Mouse (Mus musculus) hindbrain, postnatal 0 days (tissue): ENCODE data around the gene Plpp2. TPM values are rescaled to one million over a fixed set of nuclear protein-coding genes. Genes with fewer than 3 reads are reported as not detected.

Experiments
- ATAC-seq: fragments of 200-750 bp; cut with Nextera tagmentation; 2 replicates; pipeline ENCODE4 v1.8.0; 2017; ENCODE audit warnings: mild to moderate bottlenecking, moderate TSS enrichment, moderate library complexity
- DNase-seq: peaks from one replicate; pipeline ENCODE4 v3.0.0-alpha.2; 2015; ENCODE audit warnings: low spot score
- H3K27ac ChIP-seq: fragments of 300-500 bp; sonication (generic); 2 replicates; pipeline ENCODE4 v1.5.1; 2014; ENCODE audit warnings: mild to moderate bottlenecking
- H3K27me3 ChIP-seq: fragments of 300-500 bp; sonication (generic); 2 replicates; pipeline ENCODE4 v1.6.1; 2014; ENCODE audit warnings: low read length, mixed read lengths; ENCODE audit not compliant: insufficient read depth
- H3K36me3 ChIP-seq: fragments of 300-500 bp; sonication (generic); 2 replicates; pipeline ENCODE4 v1.6.1; 2014; ENCODE audit warnings: low read length, mixed read lengths; ENCODE audit not compliant: insufficient read depth
- H3K4me1 ChIP-seq: fragments of 300-500 bp; sonication (generic); 2 replicates; pipeline ENCODE4 v1.6.1; 2014; ENCODE audit warnings: antibody characterized with exemption, low read length, mixed read lengths; ENCODE audit not compliant: insufficient read depth
- H3K4me2 ChIP-seq: fragments of 300-500 bp; sonication (generic); 2 replicates; pipeline ENCODE4 v1.6.1; 2014; ENCODE audit warnings: low read depth, mild to moderate bottlenecking, low read length, moderate library complexity, mixed read lengths
- H3K4me3 ChIP-seq: fragments of 300-500 bp; sonication (generic); 2 replicates; pipeline ENCODE4 v1.5.1; 2014; ENCODE audit warnings: low read length
- H3K9ac ChIP-seq: fragments of 300-500 bp; sonication (generic); replicated peaks from 2 replicates; pipeline ENCODE4 v1.6.1; 2014; ENCODE audit warnings: mild to moderate bottlenecking, low read length, moderate library complexity, mixed read lengths
- H3K9me3 ChIP-seq: fragments of 300-500 bp; sonication (generic); 2 replicates; pipeline ENCODE4 v1.6.1; 2016; ENCODE audit warnings: low read length, mixed read lengths
- CTCF ChIP-seq: IDR thresholded peaks from 2 replicates; pipeline ENCODE4 v1.5.1; 2016; ENCODE audit warnings: antibody characterized with exemption, control low read depth, low read depth
- WGBS: fragments of 180-500 bp; shearing (Covaris S2); extraction: QIAGEN DNeasy Blood & Tissue Kit; methylation state at CpG from one replicate; pipeline ENCODE4 v1.1.7; 2014; 5-methylcytosine and 5-hydroxymethylcytosine counted together
- polyA plus RNA-seq: library from polyadenylated mRNA; unstranded; fragments of >200 nt; fragmentation: Nextera tagmentation; extraction: Ambion mirVana; gene quantifications from 2 replicates; pipeline ENCODE4 v1.2.1, GENCODE M21; 2015
- total RNA-seq: library from RNA; depleted of rRNA; stranded (reverse); fragments of >200 nt; gene quantifications from 2 replicates; pipeline ENCODE4 v1.2.3, GENCODE M21; 2014

Plpp2 gene
- total and polyA plus RNA-seq, 2 experiments from 2014 or later, result 17.7 to 30.3 TPM

- 89% methylated on average over 2 of the region's 2 CpGs for WGBS
- no peak overlapping the region for H3K27ac ChIP-seq
- no peak for ATAC-seq
- H3K9ac ChIP-seq, result no peak overlapping the region
- H3K27me3 ChIP-seq, result no peaks in the 10 kb centered on the region
- TF ChIP-seq CTCF, result no peak
- peaks cover 7% of the 10 kb centered on the region; the same call in 1 of the 2 replicates for H3K4me1 ChIP-seq
- H3K9me3 ChIP-seq, result 0 out of 2 replicates have a peak, but pooled peaks cover 1% of the 10 kb centered on the region
- H3K4me3 ChIP-seq, result no peak overlapping the region
- H3K4me2 ChIP-seq, result no peak overlapping the region
- DNase-seq, result no peak
- H3K36me3 ChIP-seq, result no peaks in the 10 kb centered on the region
Measured at GRCm38 (mm10) chr10:79559716-79560115, 26.1 kb upstream of the Plpp2 start.

- peaks cover 22% of the 10 kb centered on the region for H3K4me1 ChIP-seq
- H3K9ac ChIP-seq, result no peak overlapping the region
- 97% methylated on average over 5 of the region's 5 CpGs for WGBS
- no peak overlapping the region for H3K27ac ChIP-seq
- no peaks in the 10 kb centered on the region for H3K9me3 ChIP-seq
- no peak for TF ChIP-seq CTCF
- no peaks in the 10 kb centered on the region for H3K27me3 ChIP-seq
- H3K4me3 ChIP-seq, result no peak overlapping the region
- ATAC-seq (no peak), DNase-seq (no peak)
- no peak overlapping the region for H3K4me2 ChIP-seq
- H3K36me3 ChIP-seq, result no peaks in the 10 kb centered on the region
Measured at GRCm38 (mm10) chr10:79557496-79557895, 23.9 kb upstream of the Plpp2 start.

GRCm38 (mm10) chr10:79556951-79557350, 23.4 kb upstream of the Plpp2 start:
- Histone ChIP-seq H3K36me3 (no peaks in the 10 kb centered on the region), H3K27me3 (no peaks in the 10 kb centered on the region), H3K4me1 (peaks cover 22% of the 10 kb centered on the region), H3K4me3 (no peak overlapping the region), H3K27ac (no peak overlapping the region), H3K9ac (no peak overlapping the region), H3K9me3 (no peaks in the 10 kb centered on the region), H3K4me2 (no peak overlapping the region)
- TF ChIP-seq CTCF, result no peak
- ATAC-seq, result no peak
- 92% methylated on average over 5 of the region's 5 CpGs for WGBS
- DNase-seq, result no peak

- Histone ChIP-seq H3K36me3 (0 out of 2 replicates have a peak, but pooled peaks cover 1% of the 10 kb centered on the region), H3K9me3 (no peaks in the 10 kb centered on the region), H3K4me1 (peaks cover 22% of the 10 kb centered on the region), H3K27ac (0 out of 2 replicates have a peak overlapping the region, but pooled peaks have one; percentile 45), H3K4me2 (peak overlapping the region; percentile 94), H3K9ac (peak overlapping the region; percentile 81), H3K4me3 (peak overlapping the region; percentile 90), H3K27me3 (no peaks in the 10 kb centered on the region)
- peak; percentile 35; the same call in 1 of the 2 replicates for ATAC-seq
- TF ChIP-seq CTCF, result no peak
- 27% methylated on average over 7 of the region's 7 CpGs for WGBS
- no peak for DNase-seq
Measured at GRCm38 (mm10) chr10:79555238-79555724, 21.7 kb upstream of the Plpp2 start.

GRCm38 (mm10) chr10:79554330-79555237, 21.0 kb upstream of the Plpp2 start, which contains the start of gene Mier2:
Gene Mier2 (minus strand): TSS chr10:79555199.
- WGBS, result 2% methylated on average over 92 of the region's 108 CpGs
- Histone ChIP-seq H3K4me1 (peaks cover 22% of the 10 kb centered on the region), H3K9me3 (no peaks in the 10 kb centered on the region), H3K9ac (peak within 1 kb of the TSS; percentile 81), H3K36me3 (0 out of 2 replicates have a peak, but pooled peaks cover 7% of the 10 kb centered on the region), H3K4me2 (peak within 1 kb of the TSS; percentile 94), H3K4me3 (peak within 1 kb of the TSS; percentile 90), H3K27ac (peak within 1 kb of the TSS; percentile 45; the same call in 1 of the 2 replicates), H3K27me3 (no peaks in the 10 kb centered on the region)
- no peak for TF ChIP-seq CTCF
- peak; percentile 91 for ATAC-seq
- peak; percentile 87 for DNase-seq

- H3K9ac ChIP-seq, result peak overlapping the region; percentile 81
- peak overlapping the region; percentile 90 for H3K4me3 ChIP-seq
- DNase-seq, result no peak
- H3K4me1 ChIP-seq, result peaks cover 22% of the 10 kb centered on the region
- peak overlapping the region; percentile 94 for H3K4me2 ChIP-seq
- H3K9me3 ChIP-seq, result no peaks in the 10 kb centered on the region
- peaks cover 16% of the 10 kb centered on the region for H3K36me3 ChIP-seq
- TF ChIP-seq CTCF, result no peak
- H3K27me3 ChIP-seq, result no peaks in the 10 kb centered on the region
- no peak for ATAC-seq
- 27% methylated on average over 10 of the region's 10 CpGs for WGBS
- H3K27ac ChIP-seq, result no peak overlapping the region
Measured at GRCm38 (mm10) chr10:79553691-79554090, 20.1 kb upstream of the Plpp2 start.
